Mouse (Mus musculus) hindbrain, postnatal 0 days (tissue): ENCODE data around the gene Abcb1b. TPM values are rescaled to one million over a fixed set of nuclear protein-coding genes. Genes with fewer than 3 reads are reported as not detected.

Source experiments
- ATAC-seq: fragments of 200-750 bp; cut with Nextera tagmentation; 2 replicates; pipeline ENCODE4 v1.8.0; 2017; ENCODE audit warnings: mild to moderate bottlenecking, moderate TSS enrichment, moderate library complexity
- DNase-seq: peaks from one replicate; pipeline ENCODE4 v3.0.0-alpha.2; 2015; ENCODE audit warnings: low spot score
- H3K27ac ChIP-seq: fragments of 300-500 bp; sonication (generic); 2 replicates; pipeline ENCODE4 v1.5.1; 2014; ENCODE audit warnings: mild to moderate bottlenecking
- H3K27me3 ChIP-seq: fragments of 300-500 bp; sonication (generic); 2 replicates; pipeline ENCODE4 v1.6.1; 2014; ENCODE audit warnings: low read length, mixed read lengths; ENCODE audit not compliant: insufficient read depth
- H3K36me3 ChIP-seq: fragments of 300-500 bp; sonication (generic); 2 replicates; pipeline ENCODE4 v1.6.1; 2014; ENCODE audit warnings: low read length, mixed read lengths; ENCODE audit not compliant: insufficient read depth
- H3K4me1 ChIP-seq: fragments of 300-500 bp; sonication (generic); 2 replicates; pipeline ENCODE4 v1.6.1; 2014; ENCODE audit warnings: antibody characterized with exemption, low read length, mixed read lengths; ENCODE audit not compliant: insufficient read depth
- H3K4me2 ChIP-seq: fragments of 300-500 bp; sonication (generic); 2 replicates; pipeline ENCODE4 v1.6.1; 2014; ENCODE audit warnings: low read depth, mild to moderate bottlenecking, low read length, moderate library complexity, mixed read lengths
- H3K4me3 ChIP-seq: fragments of 300-500 bp; sonication (generic); 2 replicates; pipeline ENCODE4 v1.5.1; 2014; ENCODE audit warnings: low read length
- H3K9ac ChIP-seq: fragments of 300-500 bp; sonication (generic); replicated peaks from 2 replicates; pipeline ENCODE4 v1.6.1; 2014; ENCODE audit warnings: mild to moderate bottlenecking, low read length, moderate library complexity, mixed read lengths
- H3K9me3 ChIP-seq: fragments of 300-500 bp; sonication (generic); 2 replicates; pipeline ENCODE4 v1.6.1; 2016; ENCODE audit warnings: low read length, mixed read lengths
- CTCF ChIP-seq: IDR thresholded peaks from 2 replicates; pipeline ENCODE4 v1.5.1; 2016; ENCODE audit warnings: antibody characterized with exemption, control low read depth, low read depth
- WGBS: fragments of 180-500 bp; shearing (Covaris S2); extraction: QIAGEN DNeasy Blood & Tissue Kit; methylation state at CpG from one replicate; pipeline ENCODE4 v1.1.7; 2014; 5-methylcytosine and 5-hydroxymethylcytosine counted together
- polyA plus RNA-seq: library from polyadenylated mRNA; unstranded; fragments of >200 nt; fragmentation: Nextera tagmentation; extraction: Ambion mirVana; gene quantifications from 2 replicates; pipeline ENCODE4 v1.2.1, GENCODE M21; 2015
- total RNA-seq: library from RNA; depleted of rRNA; stranded (reverse); fragments of >200 nt; gene quantifications from 2 replicates; pipeline ENCODE4 v1.2.3, GENCODE M21; 2014

Gene Abcb1b
- total and polyA plus RNA-seq, 2 experiments from 2014 or later = 0.99 to 1.4 TPM

GRCm38 (mm10) chr5:8885837-8886236 lies 87.9 kb downstream of the Abcb1b start:
- no peaks in the 10 kb centered on the region for H3K27me3 ChIP-seq
- no peak for ATAC-seq
- no peak overlapping the region for H3K4me3 ChIP-seq
- H3K4me1 ChIP-seq = no peaks in the 10 kb centered on the region
- no peaks in the 10 kb centered on the region for H3K9me3 ChIP-seq
- no peak for DNase-seq
- H3K27ac ChIP-seq = no peak overlapping the region
- no peak overlapping the region for H3K4me2 ChIP-seq
- no peak for TF ChIP-seq CTCF
- H3K9ac ChIP-seq = no peak overlapping the region
- H3K36me3 ChIP-seq = no peaks in the 10 kb centered on the region
- 82% methylated on average over 2 of the region's 2 CpGs for WGBS

GRCm38 (mm10) chr5:8893300-8894103 lies 95.6 kb downstream of the Abcb1b start, which contains the start of gene Abcb4:
Gene Abcb4, plus strand, starts transcription at chr5:8893717.
- Histone ChIP-seq H3K27ac (no peak within 1 kb of the TSS), H3K36me3 (no peaks in the 10 kb centered on the region), H3K4me1 (no peaks in the 10 kb centered on the region), H3K4me3 (peak within 1 kb of the TSS; percentile 63), H3K9ac (peak within 1 kb of the TSS; percentile 56), H3K27me3 (no peaks in the 10 kb centered on the region), H3K4me2 (peak within 1 kb of the TSS; percentile 88), H3K9me3 (no peaks in the 10 kb centered on the region)
- WGBS = under 1% methylated on average over 64 of the region's 65 CpGs
- ATAC-seq = peak; percentile 94
- no peak; the same call in 1 of the 2 replicates for TF ChIP-seq CTCF
- DNase-seq = peak; percentile 79

- no peak overlapping the region for H3K27ac ChIP-seq
- ATAC-seq (no peak; the same call in 1 of the 2 replicates), DNase-seq (peak; percentile 39)
- no peaks in the 10 kb centered on the region for H3K4me1 ChIP-seq
- no peaks in the 10 kb centered on the region for H3K9me3 ChIP-seq
- peak overlapping the region; percentile 88 for H3K4me2 ChIP-seq
- H3K36me3 ChIP-seq = no peaks in the 10 kb centered on the region
- WGBS = 7% methylated on average over 15 of the region's 15 CpGs
- peak overlapping the region; percentile 56 for H3K9ac ChIP-seq
- peak overlapping the region; percentile 63 for H3K4me3 ChIP-seq
- no peak for TF ChIP-seq CTCF
- no peaks in the 10 kb centered on the region for H3K27me3 ChIP-seq
These were observed 96.1 kb downstream of the Abcb1b start for GRCm38 (mm10) chr5:8894104-8894425.

GRCm38 (mm10) chr5:8894641-8895490 lies 96.9 kb downstream of the Abcb1b start:
- H3K27me3 ChIP-seq = no peaks in the 10 kb centered on the region
- no peaks in the 10 kb centered on the region for H3K9me3 ChIP-seq
- no peaks in the 10 kb centered on the region for H3K4me1 ChIP-seq
- no peak overlapping the region for H3K4me2 ChIP-seq
- H3K4me3 ChIP-seq = no peak overlapping the region
- ATAC-seq = no peak
- no peaks in the 10 kb centered on the region for H3K36me3 ChIP-seq
- 75% methylated on average over 15 of the region's 15 CpGs for WGBS
- no peak overlapping the region for H3K27ac ChIP-seq
- no peak overlapping the region for H3K9ac ChIP-seq
- DNase-seq = no peak
- TF ChIP-seq CTCF = no peak

GRCm38 (mm10) chr5:8896198-8896597 lies 98.3 kb downstream of the Abcb1b start:
- H3K27ac ChIP-seq = no peak overlapping the region
- H3K4me1 ChIP-seq = no peaks in the 10 kb centered on the region
- H3K9me3 ChIP-seq = no peaks in the 10 kb centered on the region
- no peaks in the 10 kb centered on the region for H3K36me3 ChIP-seq
- no peak overlapping the region for H3K4me2 ChIP-seq
- DNase-seq (no peak), ATAC-seq (no peak)
- no peak overlapping the region for H3K4me3 ChIP-seq
- no peak overlapping the region for H3K9ac ChIP-seq
- TF ChIP-seq CTCF = no peak
- 92% methylated on average over 1 of the region's 1 CpGs for WGBS
- no peaks in the 10 kb centered on the region for H3K27me3 ChIP-seq

- TF ChIP-seq CTCF = no peak
- H3K27me3 ChIP-seq = no peaks in the 10 kb centered on the region
- H3K36me3 ChIP-seq = no peaks in the 10 kb centered on the region
- H3K4me1 ChIP-seq = no peaks in the 10 kb centered on the region
- WGBS = 71% methylated on average over 3 of the region's 3 CpGs
- ATAC-seq (no peak), DNase-seq (no peak)
- H3K27ac ChIP-seq = no peak overlapping the region
- no peak overlapping the region for H3K9ac ChIP-seq
- no peak overlapping the region for H3K4me3 ChIP-seq
- no peaks in the 10 kb centered on the region for H3K9me3 ChIP-seq
- no peak overlapping the region for H3K4me2 ChIP-seq
These were observed 100.3 kb downstream of the Abcb1b start for GRCm38 (mm10) chr5:8898246-8898645.

GRCm38 (mm10) chr5:8901001-8901400 lies 103.1 kb downstream of the Abcb1b start:
- no peak overlapping the region for H3K4me3 ChIP-seq
- H3K4me1 ChIP-seq = no peaks in the 10 kb centered on the region
- H3K9me3 ChIP-seq = no peaks in the 10 kb centered on the region
- no peaks in the 10 kb centered on the region for H3K27me3 ChIP-seq
- H3K27ac ChIP-seq = no peak overlapping the region
- H3K4me2 ChIP-seq = no peak overlapping the region
- H3K9ac ChIP-seq = no peak overlapping the region
- ATAC-seq (no peak), DNase-seq (no peak)
- H3K36me3 ChIP-seq = no peaks in the 10 kb centered on the region
- WGBS = 86% methylated on average over 1 of the region's 1 CpGs
- no peak for TF ChIP-seq CTCF
